Mouse (Mus musculus) olfactory bulb, adult 2 months (tissue): ENCODE measurements around the gene Mctp1. TPM values are rescaled to one million over a fixed set of nuclear protein-coding genes. Genes with fewer than 3 reads are reported as not detected.

Experiments
- H3K27ac ChIP-seq: fragments of 200-500 bp; 2 replicates; pipeline ENCODE4 v1.5.1; 2012; ENCODE audit warnings: low read depth, low read length; ENCODE audit not compliant: insufficient read depth
- H3K4me1 ChIP-seq: fragments of 200-500 bp; 2 replicates; pipeline ENCODE4 v1.6.1; 2012; ENCODE audit warnings: low read length; ENCODE audit not compliant: control insufficient read depth, insufficient read depth
- H3K4me3 ChIP-seq: fragments of 200-500 bp; 2 replicates; pipeline ENCODE4 v1.5.1; 2012; ENCODE audit warnings: mild to moderate bottlenecking, low read depth, low read length, moderate library complexity; ENCODE audit not compliant: insufficient read depth
- CTCF ChIP-seq: fragments of 200-500 bp; IDR thresholded peaks from 2 replicates; pipeline ENCODE4 v1.5.1; 2012; ENCODE audit warnings: low read depth, mild to moderate bottlenecking, low read length, moderate library complexity; ENCODE audit not compliant: insufficient read depth
- POLR2A ChIP-seq: fragments of 200-500 bp; IDR thresholded peaks from 2 replicates; pipeline ENCODE4 v1.6.1; 2012; ENCODE audit warnings: mild to moderate bottlenecking, low read depth, low read length, moderate library complexity; ENCODE audit not compliant: insufficient read depth
- WGBS: fragments of 180-500 bp; shearing (Covaris S2); methylation state at CpG from one replicate; pipeline ENCODE4 v1.1.7; 2018; 5-methylcytosine and 5-hydroxymethylcytosine counted together
- polyA plus RNA-seq: library from polyadenylated mRNA; stranded (reverse); fragments of >200 nt; gene quantifications from 2 replicates; pipeline ENCODE4 v1.2.4, GENCODE M21; 2012; ENCODE audit warnings: low replicate concordance; ENCODE audit not compliant: missing spikeins, insufficient read depth, insufficient read length

Mctp1 gene
- polyA plus RNA-seq, 1 experiment = not detected

DNA sequence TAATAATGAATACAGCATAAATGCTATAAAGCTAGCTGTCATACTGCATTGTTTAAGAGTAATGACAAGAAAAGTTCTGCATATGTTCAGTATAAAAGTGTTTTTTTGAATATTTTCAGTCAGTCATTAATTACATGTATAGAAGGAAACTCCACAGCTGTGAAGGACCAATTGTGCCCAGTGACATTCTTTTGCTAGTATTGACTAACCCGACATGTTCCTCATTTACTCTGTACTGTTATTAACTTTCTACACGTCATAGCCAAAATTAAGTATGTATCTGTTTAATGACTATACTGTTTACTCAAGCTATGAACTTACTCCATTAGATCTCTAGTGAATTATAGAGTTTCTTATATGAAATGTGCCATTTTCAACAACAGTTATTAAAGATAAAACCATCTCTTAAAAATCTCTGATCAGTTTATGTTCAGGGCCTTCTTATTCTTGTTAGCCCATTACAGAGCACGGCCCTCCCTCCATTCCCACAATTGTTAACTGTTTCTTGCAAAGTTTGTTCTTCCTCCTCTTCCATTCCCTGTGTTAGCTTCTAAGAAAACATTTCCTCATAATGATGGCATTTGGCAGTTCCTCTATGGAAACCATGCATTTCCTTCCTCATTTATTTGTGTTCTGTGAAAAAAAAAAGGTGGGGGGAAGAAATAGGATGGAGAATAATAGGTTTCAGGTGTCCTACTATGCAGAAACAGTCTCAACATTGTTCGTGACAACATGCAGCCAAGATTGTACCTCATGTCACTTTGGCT is 366.5 kb downstream of the Mctp1 start:
- Histone ChIP-seq H3K4me1 (no peaks in the 10 kb centered on the region), H3K27ac (no peak overlapping the region), H3K4me3 (no peak overlapping the region)
- 54% methylated on average over 4 of the region's 4 CpGs for WGBS
- TF ChIP-seq POLR2A = no peak

DNA sequence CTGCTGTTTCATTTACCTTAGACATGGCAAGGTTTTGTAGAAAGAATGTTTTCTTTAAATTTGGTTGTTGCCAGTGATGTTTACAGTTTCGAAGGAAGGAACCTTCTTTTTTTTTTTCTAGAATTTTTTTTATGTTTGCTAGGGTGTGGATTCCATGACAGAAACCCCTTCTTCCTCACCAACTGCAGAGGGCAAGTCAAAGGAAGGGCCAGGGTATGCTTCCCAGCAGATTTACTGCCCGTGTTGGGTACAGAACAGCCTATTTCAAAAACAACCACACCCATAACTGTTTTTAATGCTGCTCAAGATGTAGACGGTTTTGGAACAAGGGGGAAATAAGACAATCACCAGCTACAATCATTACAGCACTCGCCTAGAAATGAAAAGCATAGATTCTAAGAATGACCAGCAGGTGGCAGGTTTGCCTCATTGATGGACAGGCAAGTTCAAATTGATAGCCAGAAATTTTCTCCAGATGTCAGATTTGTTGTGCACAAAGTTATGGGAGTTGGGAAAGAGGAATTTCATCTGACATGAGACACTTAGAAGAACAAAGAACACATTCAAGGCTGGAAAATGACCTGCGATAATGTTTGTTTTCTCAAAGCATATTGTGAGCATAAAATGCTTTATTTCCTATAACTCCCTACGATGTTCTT is 375.6 kb downstream of the Mctp1 start:
- H3K27ac ChIP-seq = no peak overlapping the region
- no peaks in the 10 kb centered on the region for H3K4me1 ChIP-seq
- TF ChIP-seq CTCF = no peak
- no peak for TF ChIP-seq POLR2A
- WGBS = 37% methylated on average over 6 of the region's 6 CpGs
- no peak overlapping the region for H3K4me3 ChIP-seq

DNA sequence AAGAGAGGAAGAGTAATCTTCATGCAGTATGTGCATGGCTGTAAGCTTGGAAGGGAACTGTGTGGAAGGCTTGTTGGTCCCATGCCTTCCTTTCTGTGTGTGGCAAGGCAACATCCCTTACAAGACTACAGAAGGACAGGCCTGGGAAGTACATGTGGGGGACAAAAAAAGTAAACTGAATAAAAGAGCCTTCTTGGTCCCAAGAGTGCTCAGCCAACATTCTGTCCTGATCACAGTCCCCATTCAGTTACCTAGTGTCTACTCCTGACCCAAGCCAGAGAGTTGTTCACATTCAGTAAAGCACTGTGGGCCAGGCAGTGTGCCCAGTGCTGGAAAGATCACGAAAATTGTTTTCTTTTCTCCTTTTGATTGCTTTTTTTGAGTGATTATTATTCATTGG is 415.3 kb downstream of the Mctp1 start:
- no peak overlapping the region for H3K4me3 ChIP-seq
- H3K27ac ChIP-seq = no peak overlapping the region
- no peak for TF ChIP-seq CTCF
- no peak for TF ChIP-seq POLR2A
- H3K4me1 ChIP-seq = no peaks in the 10 kb centered on the region
- 39% methylated on average over 1 of the region's 1 CpGs for WGBS

DNA sequence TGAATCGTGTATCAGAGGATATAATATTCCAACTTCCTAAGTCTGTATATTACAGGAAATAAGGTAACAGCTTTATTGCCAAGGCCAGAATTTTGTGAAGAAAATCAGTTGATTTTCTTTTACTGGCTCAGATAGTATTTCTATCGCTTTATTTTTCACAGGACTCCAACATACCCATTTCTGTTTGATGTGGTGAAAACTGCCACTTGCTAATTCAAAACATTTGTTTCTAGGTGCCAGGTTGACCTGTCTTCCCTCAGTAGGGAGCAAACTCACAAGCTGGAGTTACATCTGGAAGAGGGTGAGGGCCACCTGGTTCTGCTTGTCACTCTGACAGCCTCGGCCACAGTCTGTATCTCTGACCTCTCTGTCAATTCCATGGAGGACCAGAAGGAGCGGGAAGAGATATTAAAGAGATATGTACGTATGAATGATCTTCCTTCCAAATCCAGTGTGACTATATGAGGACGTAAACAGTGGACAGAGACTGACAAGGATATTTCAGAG is 416.8 kb downstream of the Mctp1 start:
- no peaks in the 10 kb centered on the region for H3K4me1 ChIP-seq
- no peak for TF ChIP-seq POLR2A
- no peak for TF ChIP-seq CTCF
- no peak overlapping the region for H3K27ac ChIP-seq
- WGBS = 84% methylated on average over 6 of the region's 6 CpGs
- H3K4me3 ChIP-seq = no peak overlapping the region

DNA sequence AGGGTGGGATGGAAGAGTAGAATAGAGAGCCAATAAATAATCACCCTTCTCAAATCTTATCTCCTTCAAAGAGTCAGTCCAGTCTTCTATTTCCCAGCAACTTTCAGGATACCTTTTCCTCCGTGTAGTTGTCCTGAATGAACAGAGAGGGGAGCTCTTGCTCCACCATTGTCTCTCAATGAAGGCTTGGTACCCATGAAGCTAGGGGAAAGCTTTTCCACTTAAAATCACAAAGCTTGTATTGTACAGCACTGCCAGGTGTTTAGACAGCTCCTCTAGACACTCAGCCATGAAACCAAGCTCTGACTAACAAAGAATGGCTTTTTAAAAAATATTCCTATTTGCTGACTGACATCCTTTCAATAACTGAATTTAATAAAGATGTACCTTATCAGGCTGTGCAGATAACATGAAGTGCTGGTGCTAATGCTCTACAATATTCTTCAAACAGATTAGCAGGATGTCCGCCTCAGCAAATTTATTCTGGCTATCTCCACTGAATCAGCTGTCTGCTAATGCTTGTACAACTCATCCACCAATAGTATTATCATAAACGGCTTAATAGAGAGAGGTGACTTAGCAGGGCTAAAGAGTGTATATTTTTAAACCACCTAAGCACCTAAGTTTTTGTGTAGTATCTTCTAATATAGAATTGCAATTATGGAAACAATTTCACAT is 417.9 kb downstream of the Mctp1 start:
- H3K27ac ChIP-seq = no peak overlapping the region
- 43% methylated on average over 3 of the region's 3 CpGs for WGBS
- TF ChIP-seq CTCF = no peak
- TF ChIP-seq POLR2A = no peak

DNA sequence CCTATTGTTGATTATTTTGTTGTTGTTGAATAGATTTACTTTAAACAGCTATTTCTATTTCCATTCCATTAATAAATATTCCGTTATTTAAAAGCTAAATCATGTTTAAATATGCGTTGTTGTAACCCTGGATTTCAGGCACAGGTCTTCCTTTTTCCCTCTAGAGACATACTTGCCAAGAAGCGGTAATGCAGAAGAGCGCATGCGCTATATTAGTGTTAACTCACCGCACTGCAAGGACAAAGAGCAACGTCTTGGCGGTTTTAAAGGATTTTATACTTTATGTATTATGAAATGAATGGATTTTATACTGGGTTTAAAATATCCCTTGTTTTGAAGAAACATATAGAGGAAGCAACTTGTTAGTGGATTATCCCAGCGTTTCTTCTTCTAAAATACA is 418.6 kb downstream of the Mctp1 start:
- no peak for TF ChIP-seq POLR2A
- no peak for TF ChIP-seq CTCF
- H3K4me3 ChIP-seq = no peak overlapping the region
- 83% methylated on average over 9 of the region's 9 CpGs for WGBS
- no peaks in the 10 kb centered on the region for H3K4me1 ChIP-seq
- H3K27ac ChIP-seq = no peak overlapping the region

More for the DNA sequence above, 417.9 kb downstream of the Mctp1 start:
- Histone ChIP-seq H3K4me3 (no peak overlapping the region), H3K4me1 (no peaks in the 10 kb centered on the region)

DNA sequence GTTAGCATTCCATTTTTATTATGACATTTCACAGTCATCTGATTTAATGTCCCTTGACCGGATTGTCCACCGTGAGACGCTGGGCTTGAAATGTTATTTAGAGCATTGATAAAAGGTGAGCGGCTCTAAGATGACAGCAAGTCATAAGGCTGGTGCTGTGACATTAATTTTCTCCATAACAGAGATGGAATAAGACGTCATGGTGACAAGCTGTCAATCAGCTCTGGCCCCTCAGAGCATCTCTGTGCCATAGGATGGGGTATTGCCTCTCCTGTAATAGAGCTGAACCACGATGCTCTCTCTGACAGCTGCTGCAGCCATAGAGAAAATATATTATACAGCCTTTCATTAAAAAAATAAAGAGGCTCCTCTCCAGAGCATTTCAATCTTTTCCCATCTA is 419.5 kb downstream of the Mctp1 start:
- no peak overlapping the region for H3K27ac ChIP-seq
- WGBS = 89% methylated on average over 6 of the region's 6 CpGs
- TF ChIP-seq POLR2A = no peak

DNA sequence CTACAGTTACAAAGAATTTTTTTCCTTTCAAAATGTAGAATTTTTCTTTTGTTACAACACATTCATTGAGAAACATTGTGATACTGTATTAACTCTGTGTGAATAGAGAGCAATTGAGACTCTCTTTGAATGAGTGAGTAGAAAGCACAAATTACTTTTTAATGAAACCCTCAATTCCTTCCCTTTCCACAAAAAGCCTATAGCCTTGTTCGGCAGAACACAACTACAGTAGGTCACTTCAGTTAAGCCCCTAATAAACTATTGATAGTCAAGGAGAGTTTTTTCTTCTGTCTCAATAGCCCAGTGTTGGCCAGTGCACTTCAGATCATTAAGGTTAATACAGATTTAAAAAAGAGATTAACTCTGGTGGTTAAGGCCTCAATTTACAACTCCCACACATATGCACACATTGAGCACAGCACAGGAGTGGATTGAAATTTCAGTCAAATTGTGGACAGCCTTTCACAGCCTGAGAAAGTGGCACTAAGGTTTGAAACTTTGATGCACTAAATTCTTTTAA is 424.6 kb downstream of the Mctp1 start:
- H3K4me3 ChIP-seq = no peak overlapping the region
- no peak for TF ChIP-seq POLR2A
- TF ChIP-seq CTCF = no peak
- H3K4me1 ChIP-seq = peaks cover 6% of the 10 kb centered on the region
- H3K27ac ChIP-seq = peak overlapping the region; percentile 90; the same call in 1 of the 2 replicates
- WGBS = 35% methylated on average over 1 of the region's 1 CpGs

More for the DNA sequence above, 419.5 kb downstream of the Mctp1 start:
- Histone ChIP-seq H3K4me3 (no peak overlapping the region), H3K4me1 (no peaks in the 10 kb centered on the region)

DNA sequence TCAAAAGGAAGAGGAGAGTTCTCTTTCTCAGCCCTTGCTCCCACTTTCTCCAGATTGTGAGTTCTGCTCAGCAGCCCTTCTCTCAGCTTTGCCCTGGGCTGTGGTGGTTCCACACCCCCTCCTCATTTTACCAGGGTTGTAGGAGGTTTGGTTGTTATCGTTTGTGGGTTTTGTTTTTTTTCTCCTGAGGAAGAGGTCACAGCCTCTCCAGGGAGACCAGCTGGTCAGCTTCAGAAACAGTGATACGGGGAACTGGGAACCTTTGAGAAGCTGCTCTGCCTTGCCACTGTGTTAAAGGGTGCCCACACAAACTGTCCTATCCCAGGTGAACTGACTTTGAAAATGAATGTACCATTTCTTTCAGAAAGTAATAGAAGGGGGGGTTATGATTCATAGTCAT is 425.5 kb downstream of the Mctp1 start:
- TF ChIP-seq CTCF = no peak
- no peak for TF ChIP-seq POLR2A
- WGBS = 11% methylated on average over 2 of the region's 2 CpGs
- H3K27ac ChIP-seq = peak overlapping the region; percentile 90
- H3K4me3 ChIP-seq = no peak overlapping the region
- peaks cover 6% of the 10 kb centered on the region for H3K4me1 ChIP-seq
